Mouse (Mus musculus): ENCODE results near the gene Eif2b3. TPM values are rescaled to one million over a fixed set of nuclear protein-coding genes. Genes with fewer than 3 reads are reported as not detected.

The Eif2b3 gene
- total and polyA plus RNA-seq, 3 experiments = 6.5 to 31.8 (median 28.1) TPM

GRCm38 (mm10) chr4:117013596-117013995, 5.6 kb upstream of the Eif2b3 start:
- DNase-seq (ENCODE audit: low spot score) (no peak), ATAC-seq (ENCODE audit: extremely low read depth, insufficient number of reproducible peaks, low FRiP score, poor library complexity, severe bottlenecking) (no peak)
- H3K36me3 ChIP-seq (replicated peaks) = no peaks in the 10 kb centered on the region
- no peaks in the 10 kb centered on the region for H3K9me3 ChIP-seq (replicated peaks)
- H3K4me1 ChIP-seq (ENCODE audit: insufficient read depth, low read depth, low read length) = peaks cover 9% of the 10 kb centered on the region; the same call in 1 of the 2 replicates
- peaks cover 6% of the 10 kb centered on the region; the same call in 1 of the 2 replicates for H3K27me3 ChIP-seq (ENCODE audit: insufficient read depth, low read length)
- no peak for TF ChIP-seq GATA1 (IDR thresholded peaks at IDR 0.05; ENCODE audit: borderline replicate concordance, low read length)
- TF ChIP-seq TAL1 (conservative IDR thresholded peaks at IDR 0.05; ENCODE audit: low read depth, low read length) = no peak
- no peak overlapping the region for H3K4me3 ChIP-seq (ENCODE audit: low read depth, low read length)

- H3K9me3 ChIP-seq (replicated peaks) = no peaks in the 10 kb centered on the region
- no peaks in the 10 kb centered on the region for H3K36me3 ChIP-seq (replicated peaks)
- H3K4me1 ChIP-seq (ENCODE audit: insufficient read depth, low read depth, low read length) = peaks cover 14% of the 10 kb centered on the region; the same call in 1 of the 2 replicates
- DNase-seq (ENCODE audit: low spot score) (no peak), ATAC-seq (ENCODE audit: extremely low read depth, insufficient number of reproducible peaks, low FRiP score, poor library complexity, severe bottlenecking) (no peak)
- H3K27me3 ChIP-seq (ENCODE audit: insufficient read depth, low read length) = 0 out of 2 replicates have a peak, but pooled peaks cover 3% of the 10 kb centered on the region
- TF ChIP-seq GATA2 (IDR thresholded peaks at IDR 0.05; ENCODE audit: borderline replicate concordance, low read depth, low read length) = no peak
- no peak for TF ChIP-seq GATA1 (IDR thresholded peaks at IDR 0.05; ENCODE audit: borderline replicate concordance, low read length)
- TF ChIP-seq POLR2AphosphoS5 (IDR thresholded peaks at IDR 0.05; ENCODE audit: insufficient replicate concordance, low read depth, low read length) = no peak
- TF ChIP-seq TAL1 (conservative IDR thresholded peaks at IDR 0.05; ENCODE audit: low read depth, low read length) = no peak
- no peak for TF ChIP-seq CTCF (IDR thresholded peaks at IDR 0.05; ENCODE audit: low read depth, low read length)
- no peak overlapping the region for H3K4me3 ChIP-seq (ENCODE audit: low read depth, low read length)
Observed at GRCm38 (mm10) chr4:117014901-117015415, 4.2 kb upstream of the Eif2b3 start.

GRCm38 (mm10) chr4:117017738-117018137, 1.5 kb upstream of the Eif2b3 start:
- H3K4me3 ChIP-seq (ENCODE audit: low read depth, low read length) = no peak overlapping the region
- TF ChIP-seq CTCF (IDR thresholded peaks at IDR 0.05; ENCODE audit: low read depth, low read length) = no peak
- no peak for TF ChIP-seq POLR2AphosphoS5 (IDR thresholded peaks at IDR 0.05; ENCODE audit: insufficient replicate concordance, low read depth, low read length)
- TF ChIP-seq GATA2 (IDR thresholded peaks at IDR 0.05; ENCODE audit: borderline replicate concordance, low read depth, low read length) = no peak
- no peak for TF ChIP-seq TAL1 (conservative IDR thresholded peaks at IDR 0.05; ENCODE audit: low read depth, low read length)
- peaks cover 41% of the 10 kb centered on the region for H3K4me1 ChIP-seq (ENCODE audit: insufficient read depth, low read depth, low read length)
- no peaks in the 10 kb centered on the region for H3K9me3 ChIP-seq (replicated peaks)
- H3K27me3 ChIP-seq (ENCODE audit: insufficient read depth, low read length) = no peaks in the 10 kb centered on the region
- H3K36me3 ChIP-seq (replicated peaks) = peaks cover 15% of the 10 kb centered on the region
- no peak for DNase-seq (ENCODE audit: low spot score)
- no peak for ATAC-seq (ENCODE audit: extremely low read depth, insufficient number of reproducible peaks, low FRiP score, poor library complexity, severe bottlenecking)

- no peak for TF ChIP-seq CTCF (IDR thresholded peaks at IDR 0.05; ENCODE audit: low read depth, low read length)
- no peak for TF ChIP-seq GATA1 (IDR thresholded peaks at IDR 0.05; ENCODE audit: borderline replicate concordance, low read length)
- no peak for TF ChIP-seq GATA2 (IDR thresholded peaks at IDR 0.05; ENCODE audit: borderline replicate concordance, low read depth, low read length)
- TF ChIP-seq POLR2AphosphoS5 (IDR thresholded peaks at IDR 0.05; ENCODE audit: insufficient replicate concordance, low read depth, low read length) = no peak
- no peak for TF ChIP-seq TAL1 (conservative IDR thresholded peaks at IDR 0.05; ENCODE audit: low read depth, low read length)
- no peaks in the 10 kb centered on the region for H3K9me3 ChIP-seq (replicated peaks)
- DNase-seq (ENCODE audit: low spot score) = no peak
- H3K27me3 ChIP-seq (ENCODE audit: insufficient read depth, low read length) = no peaks in the 10 kb centered on the region
- peaks cover 44% of the 10 kb centered on the region for H3K4me1 ChIP-seq (ENCODE audit: insufficient read depth, low read depth, low read length)
- peaks cover 21% of the 10 kb centered on the region for H3K36me3 ChIP-seq (replicated peaks)
- ATAC-seq (ENCODE audit: extremely low read depth, insufficient number of reproducible peaks, low FRiP score, poor library complexity, severe bottlenecking) = no peak
- H3K4me3 ChIP-seq (ENCODE audit: low read depth, low read length) = no peak overlapping the region
Observed at GRCm38 (mm10) chr4:117018327-117018726, 875 bp upstream of the Eif2b3 start.

GRCm38 (mm10) chr4:117023469-117023868, 4.3 kb downstream of the Eif2b3 start:
- TF ChIP-seq POLR2AphosphoS5 (IDR thresholded peaks at IDR 0.05; ENCODE audit: insufficient replicate concordance, low read depth, low read length) = no peak
- no peak for TF ChIP-seq GATA1 (IDR thresholded peaks at IDR 0.05; ENCODE audit: borderline replicate concordance, low read length)
- peak; percentile 28; the same call in 1 of the 2 replicates for TF ChIP-seq TAL1 (conservative IDR thresholded peaks at IDR 0.05; ENCODE audit: low read depth, low read length)
- ATAC-seq (ENCODE audit: extremely low read depth, insufficient number of reproducible peaks, low FRiP score, poor library complexity, severe bottlenecking) = no peak
- H3K4me1 ChIP-seq (ENCODE audit: insufficient read depth, low read depth, low read length) = peaks cover 42% of the 10 kb centered on the region
- H3K36me3 ChIP-seq (replicated peaks) = peaks cover 63% of the 10 kb centered on the region
- no peaks in the 10 kb centered on the region for H3K9me3 ChIP-seq (replicated peaks)
- no peak overlapping the region for H3K4me3 ChIP-seq (ENCODE audit: low read depth, low read length)
- DNase-seq (ENCODE audit: low spot score) = no peak
- H3K27me3 ChIP-seq (ENCODE audit: insufficient read depth, low read length) = no peaks in the 10 kb centered on the region

- TF ChIP-seq POLR2AphosphoS5 (IDR thresholded peaks at IDR 0.05; ENCODE audit: insufficient replicate concordance, low read depth, low read length) = no peak
- TF ChIP-seq GATA2 (IDR thresholded peaks at IDR 0.05; ENCODE audit: borderline replicate concordance, low read depth, low read length) = no peak
- no peak for TF ChIP-seq GATA1 (IDR thresholded peaks at IDR 0.05; ENCODE audit: borderline replicate concordance, low read length)
- no peak for TF ChIP-seq CTCF (IDR thresholded peaks at IDR 0.05; ENCODE audit: low read depth, low read length)
- TF ChIP-seq TAL1 (conservative IDR thresholded peaks at IDR 0.05; ENCODE audit: low read depth, low read length) = no peak
- peaks cover 74% of the 10 kb centered on the region for H3K36me3 ChIP-seq (replicated peaks)
- H3K4me3 ChIP-seq (ENCODE audit: low read depth, low read length) = no peak overlapping the region
- no peaks in the 10 kb centered on the region for H3K9me3 ChIP-seq (replicated peaks)
- DNase-seq (ENCODE audit: low spot score) (no peak), ATAC-seq (ENCODE audit: extremely low read depth, insufficient number of reproducible peaks, low FRiP score, poor library complexity, severe bottlenecking) (no peak)
- H3K27me3 ChIP-seq (ENCODE audit: insufficient read depth, low read length) = no peaks in the 10 kb centered on the region
- H3K4me1 ChIP-seq (ENCODE audit: insufficient read depth, low read depth, low read length) = peaks cover 3% of the 10 kb centered on the region; the same call in 1 of the 2 replicates
Observed at GRCm38 (mm10) chr4:117031105-117031504, 11.9 kb downstream of the Eif2b3 start.

All from G1E (cell line).